Comparison of ENCODE assay signal across 8 mouse cellular contexts in genomic region chr2:118662902-118663803, GRCm38 (mm10). TPM values are rescaled to one million over a fixed set of nuclear protein-coding genes. Genes with fewer than 3 reads are reported as not detected.
DNase-seq lines count a peak whose midpoint lies in the region; ATAC-seq and TF ChIP-seq lines count a peak whose summit lies in the region.

Gene Pak6, plus strand, starts transcription at chr2:118663303.

- WGBS in cerebellum, adult 2 months = 3% methylated on average over 37 of the region's 37 CpGs
- 3% methylated on average over 37 of the region's 37 CpGs for WGBS in heart, embryonic 15.5 days
- 2% methylated on average over 37 of the region's 37 CpGs for WGBS in midbrain, embryonic 12.5 days

- H3K27me3 ChIP-seq in cerebellum, adult 2 months (ENCODE audit: control insufficient read depth, insufficient read depth, low read length) = no peaks in the 10 kb centered on the region
- 0 out of 2 replicates have a peak, but pooled peaks cover 3% of the 10 kb centered on the region for H3K27me3 ChIP-seq in heart, embryonic 15.5 days
- H3K27me3 ChIP-seq in midbrain, embryonic 12.5 days = peaks cover 48% of the 10 kb centered on the region

- TF ChIP-seq POLR2A in cerebellum, adult 2 months (IDR thresholded peaks at IDR 0.05; ENCODE audit: borderline replicate concordance, insufficient read depth, low read length) = no peak

- ATAC-seq in cerebellum, adult (ENCODE audit: insufficient number of reproducible peaks, low FRiP score, low TSS enrichment) = no peak
- peak; percentile 19 for ATAC-seq in heart, embryonic 15.5 days (replicated peaks; ENCODE audit: insufficient number of reproducible peaks, insufficient read depth, low FRiP score, low read depth)
- ATAC-seq in midbrain, embryonic 12.5 days (ENCODE audit: low FRiP score, low read depth) = peak; percentile 27

- DNase-seq in cerebellum, adult 2 months = peak; percentile 18 to 39
- DNase-seq in CD4-positive, CD25-positive, alpha-beta regulatory T cell, adult 2 months (ENCODE audit: low read depth, low spot score) = peak; percentile 54
- DNase-seq in cerebellum, postnatal 10 days = peak; percentile 47 to 49
- peak; percentile 45 to 49 for DNase-seq in layer of hippocampus, postnatal 25 days (ENCODE audit: extremely low spot score in 1 of 2, low spot score in 1 of 2)
- DNase-seq in thymus, adult 18-20 months = peak; percentile 79 to 86

- H3K27ac ChIP-seq in cerebellum, adult 2 months (ENCODE audit: insufficient read depth, low read length) = no peak within 1 kb of the TSS
- peak within 1 kb of the TSS; percentile 75 for H3K27ac ChIP-seq in heart, embryonic 15.5 days
- no peak within 1 kb of the TSS for H3K27ac ChIP-seq in midbrain, embryonic 12.5 days (replicated peaks)

- no peak for TF ChIP-seq CTCF in cerebellum, adult 2 months (IDR thresholded peaks at IDR 0.05; ENCODE audit: borderline replicate concordance, insufficient read depth, low read depth, low read length)

- H3K9me3 ChIP-seq in heart, embryonic 15.5 days (replicated peaks) = no peaks in the 10 kb centered on the region
- H3K9me3 ChIP-seq in midbrain, embryonic 12.5 days = no peaks in the 10 kb centered on the region

- H3K9ac ChIP-seq in heart, embryonic 15.5 days = peak within 1 kb of the TSS; percentile 65
- H3K9ac ChIP-seq in midbrain, embryonic 12.5 days (replicated peaks) = peak within 1 kb of the TSS; percentile 54

- H3K4me3 ChIP-seq in cerebellum, adult 2 months (replicated peaks; ENCODE audit: insufficient read depth, low read depth, low read length) = peak within 1 kb of the TSS; percentile 44
- H3K4me3 ChIP-seq in heart, embryonic 15.5 days = peak within 1 kb of the TSS; percentile 58
- peak within 1 kb of the TSS; percentile 46 for H3K4me3 ChIP-seq in midbrain, embryonic 12.5 days

- H3K36me3 ChIP-seq in heart, embryonic 15.5 days = no peaks in the 10 kb centered on the region
- no peaks in the 10 kb centered on the region for H3K36me3 ChIP-seq in midbrain, embryonic 12.5 days

- peaks cover 4% of the 10 kb centered on the region; the same call in 1 of the 2 replicates for H3K4me1 ChIP-seq in cerebellum, adult 2 months (ENCODE audit: control insufficient read depth, insufficient read depth, low read length)
- H3K4me1 ChIP-seq in heart, embryonic 15.5 days (replicated peaks) = peaks cover 71% of the 10 kb centered on the region
- peaks cover 24% of the 10 kb centered on the region for H3K4me1 ChIP-seq in midbrain, embryonic 12.5 days

- peak within 1 kb of the TSS; percentile 89 for H3K4me2 ChIP-seq in heart, embryonic 15.5 days
- peak within 1 kb of the TSS; percentile 82 for H3K4me2 ChIP-seq in midbrain, embryonic 12.5 days (replicated peaks)

RNA-seq across cellular contexts. Expression of gene Pak6, which starts in this region (rescaled TPM):
- 5.6 and 6.4 TPM in 2 replicates for polyA plus RNA-seq in cerebellum, adult 2 months (2012; rRNA removed)
- polyA plus RNA-seq in heart, embryonic 15.5 days (2015; fragmentation: Nextera tagmentation; extraction: Ambion mirVana) = 10.1 and 11.0 TPM in 2 replicates
- 10 to 100 TPM; 50.5 to 58.0 TPM for total RNA-seq in layer of hippocampus, postnatal 25 days (2021)
- polyA plus RNA-seq in midbrain, embryonic 12.5 days (2016; fragmentation: Nextera tagmentation; extraction: Ambion mirVana) = 4.9 and 5.8 TPM in 2 replicates

Comparison
In these comparisons a context has a peak if more than half of its experiments do, and no peak if none do; other contexts are left out.
1. DNase-seq: peak in every context shown above with its lines; median percentile 82 in thymus, adult 18-20 months; 54 in CD4-positive, CD25-positive, alpha-beta regulatory T cell, adult 2 months; 48 in cerebellum, postnatal 10 days; 47 in layer of hippocampus, postnatal 25 days; 28 in cerebellum, adult 2 months.